Mouse (Mus musculus) hindbrain, embryonic 16.5 days (tissue): ENCODE data around the gene Abhd14a. TPM values are rescaled to one million over a fixed set of nuclear protein-coding genes. Genes with fewer than 3 reads are reported as not detected.

Experiments
- ATAC-seq: fragments of 200-750 bp; cut with Nextera tagmentation; 2 replicates; pipeline ENCODE4 v1.8.0; 2017; ENCODE audit warnings: moderate TSS enrichment, moderate library complexity
- H3K27ac ChIP-seq: fragments of 300-500 bp; sonication (generic); 2 replicates; pipeline ENCODE4 v1.5.1; 2014; ENCODE audit warnings: low read depth, mild to moderate bottlenecking, control low read depth, low read length, moderate library complexity
- H3K27me3 ChIP-seq: fragments of 300-500 bp; sonication (generic); replicated peaks from 2 replicates; pipeline ENCODE4 v1.6.1; 2014; ENCODE audit warnings: low read length; ENCODE audit not compliant: control insufficient read depth, insufficient read depth
- H3K36me3 ChIP-seq: fragments of 300-500 bp; sonication (generic); 2 replicates; pipeline ENCODE4 v1.6.1; 2014; ENCODE audit warnings: mild to moderate bottlenecking, low read length, moderate library complexity, mixed read lengths; ENCODE audit not compliant: control insufficient read depth, insufficient read depth
- H3K4me1 ChIP-seq: fragments of 300-500 bp; sonication (generic); 2 replicates; pipeline ENCODE4 v1.6.1; 2014; ENCODE audit warnings: low read depth, low read length; ENCODE audit not compliant: control insufficient read depth, insufficient read depth
- H3K4me2 ChIP-seq: fragments of 300-500 bp; sonication (generic); 2 replicates; pipeline ENCODE4 v1.6.1; 2014; ENCODE audit warnings: mild to moderate bottlenecking, low read length, control low read depth, moderate library complexity
- H3K4me3 ChIP-seq: fragments of 300-500 bp; sonication (generic); 2 replicates; pipeline ENCODE4 v1.5.1; 2014; ENCODE audit warnings: mild to moderate bottlenecking, low read length, control low read depth, moderate library complexity
- H3K9ac ChIP-seq: fragments of 300-500 bp; sonication (generic); 2 replicates; pipeline ENCODE4 v1.6.1; 2014; ENCODE audit warnings: low read depth, mild to moderate bottlenecking, control low read depth, low read length, moderate library complexity
- H3K9me3 ChIP-seq: fragments of 300-500 bp; sonication (generic); 2 replicates; pipeline ENCODE4 v1.6.1; 2014; ENCODE audit warnings: mild to moderate bottlenecking, low read length, moderate library complexity; ENCODE audit not compliant: control insufficient read depth
- WGBS: fragments of 180-500 bp; shearing (Covaris S2); extraction: QIAGEN DNeasy Blood & Tissue Kit; methylation state at CpG from one replicate; pipeline ENCODE4 v1.1.7; 2014; 5-methylcytosine and 5-hydroxymethylcytosine counted together
- polyA plus RNA-seq: library from polyadenylated mRNA; unstranded; fragments of >200 nt; fragmentation: Nextera tagmentation; extraction: Ambion mirVana; gene quantifications from 2 replicates; pipeline ENCODE4 v1.2.1, GENCODE M21; 2015

Gene Abhd14a
- polyA plus RNA-seq, 1 experiment from 2014 or later: 87.8 TPM

DNA sequence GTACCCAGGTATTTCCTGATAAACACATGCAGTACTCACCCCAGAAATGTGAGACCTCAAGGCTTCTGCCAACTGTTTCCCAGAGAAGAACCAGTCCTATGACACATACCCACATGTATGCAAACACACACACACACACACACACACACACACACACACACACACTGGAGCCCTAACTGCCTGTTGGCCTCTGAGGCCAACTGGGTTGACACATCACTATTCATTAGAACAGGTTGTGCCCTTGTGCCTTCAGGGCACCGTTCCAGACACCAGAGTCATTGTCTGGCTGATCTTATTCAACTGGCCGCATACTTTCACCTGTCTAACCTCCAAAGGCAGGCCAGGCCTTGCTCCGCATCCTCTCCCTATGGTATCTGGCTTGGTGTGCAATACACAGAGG is 35.3 kb downstream of the Abhd14a start:
- H3K27ac ChIP-seq: no peak overlapping the region
- H3K4me2 ChIP-seq: no peak overlapping the region
- WGBS: 71% methylated on average over 3 of the region's 3 CpGs
- no peak overlapping the region for H3K4me3 ChIP-seq
- H3K9ac ChIP-seq: no peak overlapping the region
- no peaks in the 10 kb centered on the region for H3K9me3 ChIP-seq
- H3K36me3 ChIP-seq: no peaks in the 10 kb centered on the region
- no peak for ATAC-seq
- no peaks in the 10 kb centered on the region for H3K27me3 ChIP-seq
- no peaks in the 10 kb centered on the region for H3K4me1 ChIP-seq

DNA sequence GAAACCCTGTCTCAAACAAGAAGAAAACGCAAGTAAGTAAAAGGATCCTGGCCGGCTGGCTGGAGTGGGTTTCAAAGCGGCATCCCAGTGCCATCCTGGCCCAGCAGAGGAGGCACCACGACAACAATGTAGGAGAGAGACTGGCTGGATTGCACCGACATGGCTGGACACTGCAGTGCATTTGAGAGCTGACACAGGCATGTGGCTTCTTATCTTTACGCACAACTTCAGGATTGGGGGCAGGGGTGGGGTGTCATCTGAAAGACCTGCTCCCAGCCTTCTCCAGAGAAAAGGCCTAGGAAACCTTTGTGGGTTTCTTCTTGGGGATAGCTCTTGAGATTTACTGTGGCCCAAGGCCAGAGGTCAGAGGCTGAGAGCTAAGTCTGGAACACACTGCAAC is 35.7 kb downstream of the Abhd14a start:
- H3K27me3 ChIP-seq: no peaks in the 10 kb centered on the region
- no peaks in the 10 kb centered on the region for H3K36me3 ChIP-seq
- H3K4me2 ChIP-seq: no peak overlapping the region
- H3K4me3 ChIP-seq: no peak overlapping the region
- no peak overlapping the region for H3K9ac ChIP-seq
- ATAC-seq: no peak
- H3K27ac ChIP-seq: no peak overlapping the region
- 81% methylated on average over 6 of the region's 6 CpGs for WGBS
- H3K4me1 ChIP-seq: no peaks in the 10 kb centered on the region
- H3K9me3 ChIP-seq: no peaks in the 10 kb centered on the region

DNA sequence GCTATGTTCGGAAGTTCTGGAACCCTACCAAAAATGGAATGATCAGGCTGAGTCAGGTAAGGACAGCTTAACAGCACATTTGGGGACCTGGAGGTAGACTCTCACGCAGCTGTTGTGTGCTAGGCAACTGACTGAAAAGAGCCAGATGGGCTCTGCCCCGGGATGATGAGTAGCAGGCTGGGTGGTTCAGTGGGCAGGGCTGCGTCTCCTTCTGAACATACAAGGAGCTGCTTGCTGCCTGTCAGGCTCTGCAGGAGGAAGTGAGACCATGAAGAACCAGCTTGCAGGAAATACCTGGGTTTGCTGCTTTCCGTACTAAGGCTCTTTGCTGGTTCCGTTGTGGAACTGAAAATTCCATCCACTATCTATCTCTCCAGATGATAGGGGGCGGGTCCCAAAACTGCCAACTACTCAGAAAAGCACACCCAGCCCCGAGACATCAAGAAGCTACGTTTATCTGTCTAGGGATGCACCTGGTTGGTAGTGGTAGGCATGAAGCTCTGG is 36.3 kb downstream of the Abhd14a start:
- no peaks in the 10 kb centered on the region for H3K27me3 ChIP-seq
- no peak overlapping the region for H3K4me3 ChIP-seq
- no peaks in the 10 kb centered on the region for H3K9me3 ChIP-seq
- no peak overlapping the region for H3K4me2 ChIP-seq
- H3K27ac ChIP-seq: no peak overlapping the region
- ATAC-seq: no peak
- WGBS: 77% methylated on average over 9 of the region's 9 CpGs
- H3K36me3 ChIP-seq: no peaks in the 10 kb centered on the region
- H3K9ac ChIP-seq: no peak overlapping the region
- no peaks in the 10 kb centered on the region for H3K4me1 ChIP-seq

DNA sequence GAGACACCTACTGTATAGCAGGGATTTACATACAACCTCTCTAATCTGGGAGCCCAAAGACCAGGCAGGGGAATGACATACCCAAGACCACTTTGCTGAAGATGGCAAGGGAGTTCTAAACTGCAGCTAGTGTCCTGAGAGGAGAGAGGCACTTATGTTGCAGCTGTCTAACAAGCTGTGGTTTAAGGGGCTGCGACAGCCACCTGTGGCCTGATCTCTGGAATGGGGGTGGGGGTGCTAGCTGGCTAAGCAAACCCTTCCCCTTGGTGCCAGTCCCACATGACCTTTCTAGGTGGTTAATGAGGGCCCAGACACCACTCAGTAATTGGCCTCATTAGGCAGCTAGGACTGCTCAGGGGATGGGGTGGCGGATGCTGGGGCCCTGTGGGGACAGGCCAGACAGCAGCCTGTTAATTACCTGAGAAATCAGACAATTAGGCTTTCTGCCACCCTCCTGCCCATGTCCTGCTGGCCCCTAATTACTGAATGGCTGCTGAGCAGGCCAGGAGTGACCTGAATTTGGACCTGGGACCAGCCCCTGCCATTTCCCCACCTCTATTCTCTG is 37.3 kb downstream of the Abhd14a start:
- no peak overlapping the region for H3K9ac ChIP-seq
- no peaks in the 10 kb centered on the region for H3K9me3 ChIP-seq
- no peak overlapping the region for H3K4me3 ChIP-seq
- WGBS: 74% methylated on average over 2 of the region's 2 CpGs
- no peak overlapping the region for H3K4me2 ChIP-seq
- ATAC-seq: no peak
- H3K27me3 ChIP-seq: no peaks in the 10 kb centered on the region
- no peak overlapping the region for H3K27ac ChIP-seq
- H3K36me3 ChIP-seq: no peaks in the 10 kb centered on the region
- H3K4me1 ChIP-seq: no peaks in the 10 kb centered on the region

DNA sequence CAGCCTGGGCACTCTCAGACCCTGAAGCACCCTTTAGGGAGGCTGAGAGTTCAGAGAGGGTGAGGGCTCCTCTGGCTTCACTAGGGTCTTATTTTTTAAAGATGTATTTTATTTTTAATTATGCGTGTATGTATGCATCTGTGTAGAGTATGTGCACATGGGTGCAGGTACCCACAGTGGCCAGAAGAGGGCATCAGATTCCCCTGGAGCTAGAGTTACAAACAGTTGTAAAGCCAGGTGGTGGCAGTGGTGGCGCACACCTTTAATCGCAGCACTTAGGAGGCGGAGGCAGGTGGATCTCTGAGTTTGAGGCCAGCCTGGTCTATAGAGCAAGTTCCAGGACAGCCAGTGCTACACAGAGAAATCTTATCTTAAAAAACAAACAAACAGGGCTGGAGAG is 38.4 kb downstream of the Abhd14a start:
- no peaks in the 10 kb centered on the region for H3K9me3 ChIP-seq
- H3K27ac ChIP-seq: no peak overlapping the region
- H3K4me3 ChIP-seq: no peak overlapping the region
- H3K9ac ChIP-seq: no peak overlapping the region
- 97% methylated on average over 4 of the region's 4 CpGs for WGBS
- no peaks in the 10 kb centered on the region for H3K27me3 ChIP-seq
- H3K4me1 ChIP-seq: no peaks in the 10 kb centered on the region
- ATAC-seq: no peak
- no peak overlapping the region for H3K4me2 ChIP-seq
- H3K36me3 ChIP-seq: no peaks in the 10 kb centered on the region

DNA sequence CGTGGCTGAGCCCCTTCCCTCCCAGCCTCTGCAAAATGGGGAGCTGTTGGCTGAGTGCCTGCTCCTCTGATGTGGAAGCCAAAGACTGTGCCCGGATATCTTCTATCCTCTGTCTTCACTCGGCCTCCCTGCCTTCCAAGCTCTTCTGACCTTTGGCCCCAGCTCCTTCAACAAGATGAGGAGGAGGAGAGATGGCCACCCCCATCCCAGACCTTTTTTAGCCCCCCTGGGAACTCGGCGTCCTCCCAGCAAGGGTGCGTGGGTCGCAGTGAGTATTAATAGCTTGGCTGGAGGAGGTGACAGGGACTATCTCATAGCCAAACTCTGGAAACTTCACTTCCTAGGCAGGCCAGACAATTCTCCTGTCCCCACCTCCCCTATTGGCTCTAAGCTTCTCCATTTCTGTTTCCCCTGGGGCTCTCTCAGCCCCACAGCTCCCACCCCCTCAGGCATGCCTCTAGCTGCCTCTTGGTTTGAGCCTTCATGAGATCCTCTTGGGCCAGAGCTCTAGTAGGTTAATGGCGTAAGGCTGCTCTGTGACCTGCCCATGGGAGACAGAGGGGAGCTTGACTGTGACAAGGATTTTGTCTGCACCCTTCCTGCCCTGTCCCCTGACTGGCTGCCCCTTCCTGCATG is 40.9 kb downstream of the Abhd14a start:
- Histone ChIP-seq H3K9me3 (no peaks in the 10 kb centered on the region), H3K27ac (no peak overlapping the region), H3K9ac (no peak overlapping the region), H3K4me3 (no peak overlapping the region), H3K36me3 (no peaks in the 10 kb centered on the region), H3K4me1 (no peaks in the 10 kb centered on the region), H3K4me2 (no peak overlapping the region), H3K27me3 (no peaks in the 10 kb centered on the region)
- no peak for ATAC-seq
- 36% methylated on average over 8 of the region's 8 CpGs for WGBS

DNA sequence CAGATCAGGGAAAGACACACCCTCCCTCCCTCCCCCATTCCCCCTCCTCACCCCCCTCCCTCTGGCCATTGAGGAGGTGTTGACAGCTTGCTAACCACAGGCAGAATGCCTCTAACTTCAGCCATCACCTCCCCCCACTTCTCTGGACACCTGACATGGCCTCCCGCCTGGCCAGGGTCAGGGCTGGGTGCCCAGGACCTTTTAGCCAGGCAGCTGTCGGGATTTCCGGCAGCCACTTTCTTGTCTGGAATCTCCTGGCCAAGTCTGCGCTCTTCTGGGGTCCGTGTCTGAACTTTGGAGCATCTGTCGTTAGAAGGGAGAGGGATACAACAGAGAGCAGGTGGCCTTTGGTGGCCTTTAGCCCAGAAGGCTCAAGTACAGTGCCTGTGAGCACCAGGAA is 42.2 kb downstream of the Abhd14a start:
- no peak overlapping the region for H3K27ac ChIP-seq
- no peak overlapping the region for H3K4me3 ChIP-seq
- H3K4me1 ChIP-seq: no peaks in the 10 kb centered on the region
- 0 out of 2 replicates have a peak, but pooled peaks have one; percentile 44 for ATAC-seq
- no peaks in the 10 kb centered on the region for H3K9me3 ChIP-seq
- H3K4me2 ChIP-seq: no peak overlapping the region
- H3K27me3 ChIP-seq: no peaks in the 10 kb centered on the region
- 36% methylated on average over 6 of the region's 6 CpGs for WGBS
- H3K36me3 ChIP-seq: no peaks in the 10 kb centered on the region
- H3K9ac ChIP-seq: no peak overlapping the region

DNA sequence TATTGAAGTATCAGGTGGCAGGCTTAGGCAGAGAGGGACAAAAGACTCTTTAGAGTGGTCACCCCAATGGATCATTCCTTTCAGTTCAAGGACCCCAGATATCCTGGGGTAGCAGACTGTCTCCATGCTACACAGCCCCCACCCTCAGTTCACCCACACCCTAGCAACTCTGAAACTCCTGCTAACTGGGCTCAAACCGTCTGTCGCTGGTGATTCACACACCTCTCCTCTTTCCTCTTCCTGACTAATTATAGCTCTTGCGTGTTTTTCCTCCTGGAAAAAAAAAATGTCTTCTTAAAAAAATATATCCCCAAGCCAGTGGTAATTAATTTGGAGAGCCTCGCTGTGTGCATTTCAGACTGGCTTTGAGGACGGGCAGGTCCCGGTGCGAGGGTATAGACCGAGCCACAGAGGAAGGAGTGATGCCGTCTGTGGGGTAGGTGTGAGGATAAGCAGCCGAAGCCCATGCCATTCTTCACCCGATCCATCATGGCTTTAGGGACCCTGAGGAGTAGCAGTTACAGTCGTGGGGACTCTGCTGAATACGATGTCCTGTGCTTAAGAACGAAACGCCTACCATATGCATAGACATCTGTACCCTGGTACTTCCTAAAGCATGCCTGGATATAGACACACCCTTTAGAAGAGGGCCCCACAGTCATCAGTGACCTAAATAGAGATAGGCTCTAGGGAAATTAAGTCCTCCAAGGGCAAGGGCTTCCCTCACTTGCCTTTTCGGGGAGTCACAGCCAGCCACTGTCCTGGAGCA is 44.7 kb downstream of the Abhd14a start:
- no peak for ATAC-seq
- Histone ChIP-seq H3K27ac (no peak overlapping the region), H3K27me3 (no peaks in the 10 kb centered on the region; the same call in 1 of the 2 replicates), H3K36me3 (no peaks in the 10 kb centered on the region), H3K9ac (no peak overlapping the region), H3K4me1 (no peaks in the 10 kb centered on the region), H3K9me3 (no peaks in the 10 kb centered on the region), H3K4me3 (no peak overlapping the region), H3K4me2 (no peak overlapping the region)
- 86% methylated on average over 16 of the region's 16 CpGs for WGBS

DNA sequence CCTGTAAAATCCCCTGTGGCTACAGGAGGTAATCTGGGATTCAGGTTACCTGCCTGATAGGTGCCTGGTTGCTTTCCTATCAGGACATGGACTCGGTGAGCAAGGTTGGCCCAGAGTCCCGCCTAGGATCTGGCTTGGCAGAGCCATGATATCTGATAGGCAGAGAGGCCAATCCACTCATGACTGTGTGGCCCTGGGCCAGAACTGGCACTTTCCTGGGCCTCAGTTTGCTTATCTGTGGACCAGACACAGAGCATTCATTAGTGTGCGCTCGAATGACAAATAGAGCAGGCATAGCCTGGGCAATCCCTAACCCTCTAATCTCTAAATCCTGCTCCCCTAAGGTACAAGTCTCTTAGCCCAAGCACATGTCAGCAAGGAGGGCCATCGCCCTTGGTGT is 45.3 kb downstream of the Abhd14a start:
- Histone ChIP-seq H3K27me3 (no peaks in the 10 kb centered on the region; the same call in 1 of the 2 replicates), H3K4me2 (no peak overlapping the region), H3K9me3 (no peaks in the 10 kb centered on the region), H3K36me3 (no peaks in the 10 kb centered on the region), H3K27ac (no peak overlapping the region), H3K9ac (no peak overlapping the region), H3K4me3 (no peak overlapping the region), H3K4me1 (no peaks in the 10 kb centered on the region)
- WGBS: 88% methylated on average over 5 of the region's 5 CpGs
- ATAC-seq: no peak
